Mouse (Mus musculus) splenic B cell, adult 2 months (primary cell): ENCODE data around the gene Agrp.

ENCODE experiments used
- DNase-seq: peaks from one replicate; pipeline ENCODE4 v3.0.0-alpha.2; 2011; ENCODE audit warnings: low read depth, low spot score
- H3K27me3 ChIP-seq: 2 replicates; pipeline ENCODE4 v1.6.1; 2012; ENCODE audit warnings: mild to moderate bottlenecking, low read length, moderate library complexity, mixed read lengths; ENCODE audit not compliant: control insufficient read depth, poor library complexity, insufficient read depth, severe bottlenecking
- H3K36me3 ChIP-seq: 2 replicates; pipeline ENCODE4 v1.6.1; 2012; ENCODE audit warnings: mild to moderate bottlenecking, low read length, moderate library complexity, mixed read lengths; ENCODE audit not compliant: control insufficient read depth, poor library complexity, insufficient read depth, severe bottlenecking

The Agrp gene

GRCm38 (mm10) chr8:105634771-105635458 is 2.3 kb downstream of the Agrp start:
- Histone ChIP-seq H3K36me3 (no peaks in the 10 kb centered on the region), H3K27me3 (no peaks in the 10 kb centered on the region)
- DNase-seq = peak; percentile 35

- H3K36me3 ChIP-seq = no peaks in the 10 kb centered on the region
- H3K27me3 ChIP-seq = no peaks in the 10 kb centered on the region
- DNase-seq = no peak
These were observed 7.9 kb downstream of the Agrp start for GRCm38 (mm10) chr8:105629337-105629736.

GRCm38 (mm10) chr8:105626086-105626485 is 11.1 kb downstream of the Agrp start:
- no peaks in the 10 kb centered on the region for H3K36me3 ChIP-seq
- H3K27me3 ChIP-seq = no peaks in the 10 kb centered on the region
- DNase-seq = no peak

GRCm38 (mm10) chr8:105624831-105625230 is 12.4 kb downstream of the Agrp start:
- DNase-seq = no peak
- no peaks in the 10 kb centered on the region for H3K27me3 ChIP-seq
- H3K36me3 ChIP-seq = no peaks in the 10 kb centered on the region

GRCm38 (mm10) chr8:105624401-105624800 is 12.8 kb downstream of the Agrp start:
- Histone ChIP-seq H3K27me3 (no peaks in the 10 kb centered on the region), H3K36me3 (no peaks in the 10 kb centered on the region)
- DNase-seq = no peak

GRCm38 (mm10) chr8:105623679-105624245 is 13.4 kb downstream of the Agrp start:
- Histone ChIP-seq H3K36me3 (no peaks in the 10 kb centered on the region), H3K27me3 (no peaks in the 10 kb centered on the region)
- no peak for DNase-seq

- no peaks in the 10 kb centered on the region for H3K36me3 ChIP-seq
- H3K27me3 ChIP-seq = no peaks in the 10 kb centered on the region
- peak; percentile 98 for DNase-seq
These were observed 14.1 kb downstream of the Agrp start for GRCm38 (mm10) chr8:105623118-105623517.

GRCm38 (mm10) chr8:105622421-105622920 is 14.7 kb downstream of the Agrp start:
- H3K27me3 ChIP-seq = no peaks in the 10 kb centered on the region
- no peaks in the 10 kb centered on the region; the same call in none of the 2 replicates for H3K36me3 ChIP-seq
- peak; percentile 98 for DNase-seq

- no peak for DNase-seq
- no peaks in the 10 kb centered on the region for H3K27me3 ChIP-seq
- no peaks in the 10 kb centered on the region; the same call in none of the 2 replicates for H3K36me3 ChIP-seq
These were observed 15.4 kb downstream of the Agrp start for GRCm38 (mm10) chr8:105621841-105622240.

- H3K27me3 ChIP-seq = no peaks in the 10 kb centered on the region
- DNase-seq = no peak
These were observed 16.1 kb downstream of the Agrp start for GRCm38 (mm10) chr8:105620946-105621720.

GRCm38 (mm10) chr8:105620211-105620610 is 17.0 kb downstream of the Agrp start:
- no peaks in the 10 kb centered on the region for H3K27me3 ChIP-seq
- H3K36me3 ChIP-seq = peaks cover 3% of the 10 kb centered on the region
- no peak for DNase-seq

More at GRCm38 (mm10) chr8:105620946-105621720, 16.1 kb downstream of the Agrp start:
- no peaks in the 10 kb centered on the region; the same call in none of the 2 replicates for H3K36me3 ChIP-seq

GRCm38 (mm10) chr8:105618892-105619591 is 18.2 kb downstream of the Agrp start:
- peaks cover 3% of the 10 kb centered on the region for H3K36me3 ChIP-seq
- no peaks in the 10 kb centered on the region for H3K27me3 ChIP-seq
- DNase-seq = no peak

- Histone ChIP-seq H3K27me3 (no peaks in the 10 kb centered on the region), H3K36me3 (peaks cover 3% of the 10 kb centered on the region)
- DNase-seq = no peak
These were observed 18.9 kb downstream of the Agrp start for GRCm38 (mm10) chr8:105618279-105618634.

GRCm38 (mm10) chr8:105617451-105618278 is 19.5 kb downstream of the Agrp start:
- DNase-seq = no peak

More at GRCm38 (mm10) chr8:105617451-105618278, 19.5 kb downstream of the Agrp start:
- Histone ChIP-seq H3K36me3 (peaks cover 3% of the 10 kb centered on the region), H3K27me3 (no peaks in the 10 kb centered on the region)
